Mouse (Mus musculus) forebrain, postnatal 0 days (tissue): ENCODE measurements around the gene Megf11. TPM values are rescaled to one million over a fixed set of nuclear protein-coding genes. Genes with fewer than 3 reads are reported as not detected.

Experiments
- ATAC-seq: fragments of 200-750 bp; cut with Nextera tagmentation; 2 replicates; pipeline ENCODE4 v1.8.0; 2017; ENCODE audit warnings: mild to moderate bottlenecking, moderate library complexity
- DNase-seq: peaks from one replicate; pipeline ENCODE4 v3.0.0-alpha.2; 2015
- H3K27ac ChIP-seq: fragments of 300-500 bp; sonication (generic); 2 replicates; pipeline ENCODE4 v1.5.1; 2014; ENCODE audit warnings: low read depth, mild to moderate bottlenecking, antibody characterized with exemption, low read length, moderate library complexity, mixed read lengths
- H3K27me3 ChIP-seq: fragments of 300-500 bp; sonication (generic); 2 replicates; pipeline ENCODE4 v1.6.1; 2014; ENCODE audit warnings: mild to moderate bottlenecking, low read length, mixed read lengths; ENCODE audit not compliant: insufficient read depth
- H3K36me3 ChIP-seq: fragments of 300-500 bp; sonication (generic); 2 replicates; pipeline ENCODE4 v1.6.1; 2014; ENCODE audit warnings: mild to moderate bottlenecking, moderate library complexity; ENCODE audit not compliant: insufficient read depth
- H3K4me1 ChIP-seq: fragments of 300-500 bp; sonication (generic); 2 replicates; pipeline ENCODE4 v1.6.1; 2014; ENCODE audit warnings: antibody characterized with exemption; ENCODE audit not compliant: insufficient read depth
- H3K4me2 ChIP-seq: fragments of 300-500 bp; sonication (generic); 2 replicates; pipeline ENCODE4 v1.6.1; 2014; ENCODE audit warnings: low read depth, mild to moderate bottlenecking, moderate library complexity
- H3K4me3 ChIP-seq: fragments of 300-500 bp; sonication (generic); 2 replicates; pipeline ENCODE4 v1.5.1; 2014; ENCODE audit warnings: low read depth, low read length, mixed read lengths
- H3K9ac ChIP-seq: fragments of 300-500 bp; sonication (generic); 2 replicates; pipeline ENCODE4 v1.6.1; 2014; ENCODE audit warnings: mild to moderate bottlenecking
- H3K9me3 ChIP-seq: fragments of 300-500 bp; sonication (generic); 2 replicates; pipeline ENCODE4 v1.6.1; 2016; ENCODE audit warnings: low read length
- CTCF ChIP-seq: sonication (generic); IDR thresholded peaks from 2 replicates; pipeline ENCODE4 v1.5.1; 2016; ENCODE audit warnings: antibody characterized with exemption, control low read depth, low read depth
- WGBS: fragments of 180-500 bp; shearing (Covaris S2); extraction: QIAGEN DNeasy Blood & Tissue Kit; methylation state at CpG from one replicate; pipeline ENCODE4 v1.1.7; 2014; 5-methylcytosine and 5-hydroxymethylcytosine counted together
- polyA plus RNA-seq: library from polyadenylated mRNA; unstranded; fragments of >200 nt; fragmentation: Nextera tagmentation; extraction: Ambion mirVana; gene quantifications from 2 replicates; pipeline ENCODE4 v1.2.1, GENCODE M21; 2015
- total RNA-seq: library from RNA; depleted of rRNA; stranded (reverse); fragments of >200 nt; gene quantifications from 2 replicates; pipeline ENCODE4 v1.2.3, GENCODE M21; 2014

Megf11 gene
- total and polyA plus RNA-seq, 2 experiments from 2014 or later: 8.9 to 14.5 TPM

GRCm38 (mm10) chr9:64528595-64528994 lies 143.2 kb downstream of the Megf11 start:
- H3K4me2 ChIP-seq: no peak overlapping the region
- no peaks in the 10 kb centered on the region for H3K4me1 ChIP-seq
- H3K9me3 ChIP-seq: no peaks in the 10 kb centered on the region
- WGBS: 67% methylated on average over 2 of the region's 2 CpGs
- no peak overlapping the region for H3K4me3 ChIP-seq
- no peaks in the 10 kb centered on the region for H3K27me3 ChIP-seq
- H3K9ac ChIP-seq: no peak overlapping the region
- no peaks in the 10 kb centered on the region for H3K36me3 ChIP-seq
- DNase-seq: no peak
- TF ChIP-seq CTCF: no peak
- no peak for ATAC-seq
- no peak overlapping the region for H3K27ac ChIP-seq

GRCm38 (mm10) chr9:64531935-64532334 lies 146.5 kb downstream of the Megf11 start:
- Histone ChIP-seq H3K27me3 (no peaks in the 10 kb centered on the region), H3K4me1 (no peaks in the 10 kb centered on the region), H3K9me3 (no peaks in the 10 kb centered on the region), H3K4me3 (no peak overlapping the region), H3K4me2 (no peak overlapping the region), H3K36me3 (no peaks in the 10 kb centered on the region), H3K27ac (no peak overlapping the region), H3K9ac (no peak overlapping the region)
- DNase-seq: no peak
- no peak for ATAC-seq
- WGBS: 84% methylated on average over 3 of the region's 3 CpGs
- no peak for TF ChIP-seq CTCF

- no peak for TF ChIP-seq CTCF
- no peaks in the 10 kb centered on the region for H3K4me1 ChIP-seq
- DNase-seq (no peak), ATAC-seq (no peak)
- H3K9me3 ChIP-seq: no peaks in the 10 kb centered on the region
- no peak overlapping the region for H3K4me2 ChIP-seq
- H3K36me3 ChIP-seq: no peaks in the 10 kb centered on the region
- no peak overlapping the region for H3K27ac ChIP-seq
- no peaks in the 10 kb centered on the region for H3K27me3 ChIP-seq
- no peak overlapping the region for H3K4me3 ChIP-seq
- no peak overlapping the region for H3K9ac ChIP-seq
- WGBS: 53% methylated on average over 4 of the region's 4 CpGs
Measured at GRCm38 (mm10) chr9:64532711-64533242, 147.4 kb downstream of the Megf11 start.

GRCm38 (mm10) chr9:64533488-64534119 lies 148.2 kb downstream of the Megf11 start:
- 11% methylated on average over 15 of the region's 15 CpGs for whole genome bisulfite sequencing
- no peaks in the 10 kb centered on the region for H3K4me1 ChIP-seq
- no peaks in the 10 kb centered on the region for H3K9me3 ChIP-seq
- H3K27me3 ChIP-seq: no peaks in the 10 kb centered on the region
- peak; percentile 65 for DNase-seq
- H3K36me3 ChIP-seq: no peaks in the 10 kb centered on the region
- no peak overlapping the region for H3K4me2 ChIP-seq
- ATAC-seq: peak; percentile 71
- no peak overlapping the region for H3K27ac ChIP-seq
- no peak for TF ChIP-seq CTCF
- H3K4me3 ChIP-seq: no peak overlapping the region
- H3K9ac ChIP-seq: no peak overlapping the region

- no peak overlapping the region for H3K27ac ChIP-seq
- no peaks in the 10 kb centered on the region for H3K4me1 ChIP-seq
- ATAC-seq (no peak), DNase-seq (no peak)
- TF ChIP-seq CTCF: no peak
- WGBS: 77% methylated on average over 6 of the region's 6 CpGs
- no peak overlapping the region for H3K4me2 ChIP-seq
- H3K9me3 ChIP-seq: no peaks in the 10 kb centered on the region
- H3K4me3 ChIP-seq: no peak overlapping the region
- H3K36me3 ChIP-seq: no peaks in the 10 kb centered on the region
- no peak overlapping the region for H3K9ac ChIP-seq
- no peaks in the 10 kb centered on the region for H3K27me3 ChIP-seq
Measured at GRCm38 (mm10) chr9:64534313-64534712, 148.9 kb downstream of the Megf11 start.

GRCm38 (mm10) chr9:64534856-64535539 lies 149.6 kb downstream of the Megf11 start:
- no peaks in the 10 kb centered on the region for H3K36me3 ChIP-seq
- no peak for ATAC-seq
- DNase-seq: no peak

DNA sequence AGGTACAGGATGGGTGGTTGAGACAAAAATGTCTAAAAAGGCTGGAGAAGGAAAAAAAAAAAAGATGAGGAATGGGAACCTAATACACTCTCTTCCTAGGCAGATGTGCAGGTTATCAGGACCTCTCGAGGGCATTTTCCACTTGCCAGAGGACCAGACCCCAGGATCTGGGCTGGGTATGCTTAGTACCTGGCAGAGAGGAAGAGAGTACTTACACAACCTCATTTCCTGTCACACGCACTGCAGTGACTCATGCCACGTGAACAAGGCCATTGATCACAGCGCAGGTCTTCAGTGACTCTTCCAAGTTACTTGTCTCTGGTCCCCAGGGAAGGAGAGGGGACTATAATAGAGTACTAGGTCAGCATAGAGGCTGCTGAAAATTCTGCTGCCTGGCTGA lies 152.4 kb downstream of the Megf11 start:
- DNase-seq: no peak
- ATAC-seq: no peak
- 83% methylated on average over 4 of the region's 4 CpGs for WGBS

More at GRCm38 (mm10) chr9:64534856-64535539, 149.6 kb downstream of the Megf11 start:
- H3K4me3 ChIP-seq: no peak overlapping the region
- no peak overlapping the region for H3K9ac ChIP-seq
- WGBS: 87% methylated on average over 8 of the region's 8 CpGs
- no peak overlapping the region for H3K4me2 ChIP-seq
- no peaks in the 10 kb centered on the region for H3K4me1 ChIP-seq
- no peak overlapping the region for H3K27ac ChIP-seq
- H3K27me3 ChIP-seq: no peaks in the 10 kb centered on the region
- H3K9me3 ChIP-seq: no peaks in the 10 kb centered on the region
- TF ChIP-seq CTCF: no peak

More for the DNA sequence above, 152.4 kb downstream of the Megf11 start:
- no peak overlapping the region for H3K4me2 ChIP-seq
- H3K9me3 ChIP-seq: no peaks in the 10 kb centered on the region
- no peaks in the 10 kb centered on the region for H3K27me3 ChIP-seq
- H3K4me3 ChIP-seq: no peak overlapping the region
- H3K9ac ChIP-seq: no peak overlapping the region
- H3K27ac ChIP-seq: no peak overlapping the region
- H3K36me3 ChIP-seq: no peaks in the 10 kb centered on the region
- no peak for TF ChIP-seq CTCF
- H3K4me1 ChIP-seq: no peaks in the 10 kb centered on the region
